Mouse (Mus musculus) telencephalon, adult 2 months (tissue): ENCODE data around the gene Zfp444.
"Not testable (repeated sequence)": the region's sequence is repeated elsewhere in the genome, so short reads cannot be mapped to it uniquely, and the experiment has no call there.

Experiments
- DNase-seq: peaks from one replicate; pipeline ENCODE4 v3.0.0-alpha.2; 2011; ENCODE audit warnings: low read depth, low spot score

Gene Zfp444

GRCm38 (mm10) chr7:6214691-6215090 lies 42.7 kb downstream of the Zfp444 start:
- DNase-seq, result not testable (repeated sequence)

- no peak for DNase-seq
Measured at GRCm38 (mm10) chr7:6220147-6220546, 48.1 kb downstream of the Zfp444 start.

DNA sequence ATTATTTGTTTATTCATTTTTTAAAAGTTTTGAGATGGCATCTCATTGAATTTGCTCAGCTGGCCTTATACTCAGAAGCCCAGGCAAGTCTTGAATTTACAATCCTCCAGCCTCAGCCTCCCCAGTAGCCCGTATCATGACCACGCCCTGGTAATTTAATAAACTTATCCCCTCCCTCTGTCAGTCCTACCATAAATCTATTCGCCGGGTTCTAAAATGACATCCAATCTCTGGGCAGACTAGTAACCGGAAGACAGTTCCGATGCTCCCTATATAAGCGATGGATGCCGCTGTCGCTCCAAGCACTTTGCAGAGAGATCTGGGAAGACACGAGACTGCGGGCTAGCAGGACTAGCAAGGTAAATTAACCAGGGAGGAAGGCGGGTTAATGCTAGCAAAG lies 50.0 kb downstream of the Zfp444 start, which contains the start of gene Zscan5b:
TSS of gene Zscan5b (plus strand) at position 301 of the 400 bp plus-strand sequence.
- DNase-seq, result no peak

- peak; percentile 5 for DNase-seq
Measured at GRCm38 (mm10) chr7:6228491-6228890, 56.5 kb downstream of the Zfp444 start.

DNA sequence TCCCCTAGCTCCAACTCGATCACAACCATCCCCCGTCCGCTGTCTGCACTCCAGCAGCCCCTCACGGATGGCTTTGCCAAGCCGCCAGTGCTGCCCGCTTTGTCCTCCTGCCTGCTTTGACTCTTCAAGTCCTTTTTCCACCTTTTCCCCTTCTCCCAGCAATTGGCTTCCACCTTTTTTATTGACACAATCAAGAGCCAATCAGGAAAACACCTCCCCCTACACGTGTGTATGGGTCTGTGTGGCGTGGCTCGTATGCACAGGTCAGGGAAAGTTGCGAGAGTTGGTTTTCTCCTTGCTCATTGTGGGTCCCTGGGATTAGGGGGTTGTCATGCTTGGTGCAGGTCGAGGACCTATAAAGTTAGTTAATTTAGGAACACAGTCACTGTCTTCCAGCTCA lies 67.8 kb downstream of the Zfp444 start:
- no peak for DNase-seq

DNA sequence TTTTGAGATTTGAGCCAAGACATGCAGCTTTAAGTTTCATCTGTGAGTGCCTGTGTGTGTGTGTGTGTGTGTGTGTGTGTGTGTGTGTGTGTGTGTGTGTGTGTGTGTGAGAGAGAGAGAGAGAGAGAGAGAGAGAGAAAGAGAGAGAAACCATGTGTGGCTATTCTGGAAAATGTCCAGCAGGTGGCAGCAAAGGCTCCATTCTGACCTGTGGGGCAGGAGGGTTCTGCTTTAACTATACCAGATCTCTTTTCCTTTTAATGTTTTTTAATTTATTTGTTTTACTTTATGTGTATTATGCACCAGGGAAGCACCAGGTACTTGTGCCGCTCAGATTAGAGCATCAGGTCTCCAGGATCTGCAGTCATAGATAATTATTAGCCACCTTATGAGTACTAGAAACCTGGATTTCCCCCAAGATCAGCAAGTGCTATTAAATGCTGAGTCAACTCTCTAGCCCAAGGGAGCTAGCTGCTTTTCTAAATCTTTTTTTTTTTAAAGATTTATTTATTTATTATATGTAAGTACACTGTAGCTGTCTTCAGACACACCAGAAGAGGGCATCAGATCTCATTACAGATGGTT lies 68.9 kb downstream of the Zfp444 start:
- DNase-seq, result not testable (repeated sequence)
